Mouse (Mus musculus) ES-Bruce4 (cell line): ENCODE data around the gene Rab4b.

Experiments used
- CTCF ChIP-seq: IDR thresholded peaks from one replicate; pipeline ENCODE4 v1.8.1; 2011; ENCODE audit warnings: low read depth, low read length
- EP300 ChIP-seq: IDR thresholded peaks from 2 replicates; pipeline ENCODE4 v1.6.1; 2011; ENCODE audit warnings: low read depth, low read length; ENCODE audit not compliant: insufficient read depth

- TF ChIP-seq EP300 (no peak), CTCF (no peak)
Observed at GRCm38 (mm10) chr7:27218586-27218985, 39.9 kb upstream of the Rab4b start.
